Mouse (Mus musculus) liver, embryonic 11.5 days (tissue): Measurements from ENCODE around the gene Gm5751. TPM values are rescaled to one million over a fixed set of nuclear protein-coding genes. Genes with fewer than 3 reads are reported as not detected.

Experiments used
- ATAC-seq: fragments of 200-750 bp; cut with Nextera tagmentation; replicated peaks from 2 replicates; pipeline ENCODE4 v1.8.0; 2017; ENCODE audit warnings: moderate number of reproducible peaks, mild to moderate bottlenecking, moderate TSS enrichment, moderate library complexity; ENCODE audit not compliant: low FRiP score
- DNase-seq: peaks from one replicate; pipeline ENCODE4 v3.0.0-alpha.2; 2017; ENCODE audit warnings: low spot score
- H3K27ac ChIP-seq: fragments of 300-500 bp; sonication (generic); 2 replicates; pipeline ENCODE4 v1.5.1; 2014; ENCODE audit warnings: mild to moderate bottlenecking, low read depth, low read length, control low read depth
- H3K27me3 ChIP-seq: fragments of 300-500 bp; sonication (generic); replicated peaks from 2 replicates; pipeline ENCODE4 v1.6.1; 2014; ENCODE audit warnings: low read length, mixed read lengths; ENCODE audit not compliant: control insufficient read depth, insufficient read depth
- H3K36me3 ChIP-seq: fragments of 300-500 bp; sonication (generic); 2 replicates; pipeline ENCODE4 v1.6.1; 2014; ENCODE audit warnings: mild to moderate bottlenecking, low read length, moderate library complexity, mixed read lengths; ENCODE audit not compliant: control insufficient read depth, insufficient read depth
- H3K4me1 ChIP-seq: fragments of 300-500 bp; sonication (generic); replicated peaks from 2 replicates; pipeline ENCODE4 v1.6.1; 2014; ENCODE audit warnings: low read length, mixed read lengths; ENCODE audit not compliant: control insufficient read depth, insufficient read depth
- H3K4me2 ChIP-seq: fragments of 300-500 bp; sonication (generic); 2 replicates; pipeline ENCODE4 v1.6.1; 2014; ENCODE audit warnings: mild to moderate bottlenecking, control low read depth, moderate library complexity
- H3K4me3 ChIP-seq: fragments of 300-500 bp; sonication (generic); 2 replicates; pipeline ENCODE4 v1.5.1; 2014; ENCODE audit warnings: low read depth, low read length, control low read depth
- H3K9ac ChIP-seq: fragments of 300-500 bp; sonication (generic); 2 replicates; pipeline ENCODE4 v1.6.1; 2014; ENCODE audit warnings: low read depth, low read length, control low read depth
- H3K9me3 ChIP-seq: fragments of 300-500 bp; sonication (generic); 2 replicates; pipeline ENCODE4 v1.6.1; 2016; ENCODE audit warnings: low read length, inconsistent platforms, mixed read lengths; ENCODE audit not compliant: control insufficient read depth
- WGBS: fragments of 180-500 bp; shearing (Covaris S2); extraction: QIAGEN DNeasy Blood & Tissue Kit; methylation state at CpG from one replicate; pipeline ENCODE4 v1.1.7; 2014; 5-methylcytosine and 5-hydroxymethylcytosine counted together
- polyA plus RNA-seq: library from polyadenylated mRNA; unstranded; fragments of >200 nt; fragmentation: Nextera tagmentation; extraction: Ambion mirVana; gene quantifications from 2 replicates; pipeline ENCODE4 v1.2.1, GENCODE M21; 2014

Gene Gm5751
- polyA plus RNA-seq, 1 experiment from 2014 or later: not detected

DNA sequence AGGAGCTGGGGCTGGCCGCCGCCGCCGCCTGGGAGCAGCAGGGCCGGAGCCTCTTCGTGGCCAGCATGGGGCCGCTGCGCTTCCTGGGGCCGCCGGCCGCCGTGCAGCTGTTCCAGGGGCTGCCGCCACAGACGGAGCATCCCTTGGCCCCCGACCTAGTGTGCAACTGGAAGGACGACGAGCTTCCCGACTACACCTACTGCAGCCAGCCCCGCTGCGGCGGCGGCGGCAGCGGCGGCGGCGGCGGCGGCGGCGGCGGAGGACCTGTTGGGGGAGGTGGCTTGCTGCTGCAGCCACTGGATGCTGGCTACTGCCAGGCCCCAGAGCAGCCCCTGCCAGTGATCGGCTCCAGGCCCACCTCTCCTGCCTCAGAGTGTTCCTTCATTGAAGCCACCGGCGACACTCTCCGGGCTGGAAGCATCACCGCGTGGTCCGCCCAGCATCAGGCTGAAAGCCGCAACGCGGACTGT is 19.2 kb downstream of the Gm5751 start:
- peaks cover 31% of the 10 kb centered on the region for H3K27me3 ChIP-seq
- H3K4me1 ChIP-seq: no peaks in the 10 kb centered on the region
- peak overlapping the region; percentile 59 for H3K4me2 ChIP-seq
- ATAC-seq (peak; percentile 29; the same call in 1 of the 2 replicates), DNase-seq (no peak)
- H3K9ac ChIP-seq: 0 out of 2 replicates have a peak overlapping the region, but pooled peaks have one; percentile 30
- H3K4me3 ChIP-seq: peak overlapping the region; percentile 47
- WGBS: 17% methylated on average over 27 of the region's 42 CpGs
- H3K36me3 ChIP-seq: no peaks in the 10 kb centered on the region
- no peaks in the 10 kb centered on the region for H3K9me3 ChIP-seq
- H3K27ac ChIP-seq: no peak overlapping the region

DNA sequence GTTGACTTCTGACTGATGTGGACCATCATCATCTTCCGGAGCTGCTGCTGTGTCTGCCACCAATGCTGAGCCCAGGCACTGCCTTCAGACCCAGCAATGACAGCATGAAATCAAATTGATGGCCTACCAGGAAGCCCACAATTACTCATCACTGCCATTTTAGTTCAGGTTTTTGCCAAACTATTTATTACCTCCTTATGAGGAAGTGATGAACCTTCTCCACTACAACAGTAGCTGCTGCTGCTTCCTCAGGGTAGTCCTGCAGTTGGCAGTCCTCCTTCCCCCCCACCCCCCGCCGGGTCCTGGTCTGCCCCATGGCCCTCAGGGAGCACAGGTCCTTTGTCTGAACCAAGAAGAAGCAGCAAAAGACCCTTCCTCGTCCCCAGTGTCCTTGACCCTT is 26.8 kb downstream of the Gm5751 start:
- WGBS: 63% methylated on average over 4 of the region's 4 CpGs
- H3K4me3 ChIP-seq: no peak overlapping the region
- ATAC-seq: no peak
- H3K27ac ChIP-seq: no peak overlapping the region
- H3K4me2 ChIP-seq: no peak overlapping the region
- H3K9ac ChIP-seq: no peak overlapping the region
- H3K27me3 ChIP-seq: no peaks in the 10 kb centered on the region
- H3K4me1 ChIP-seq: no peaks in the 10 kb centered on the region
- no peaks in the 10 kb centered on the region for H3K9me3 ChIP-seq
- no peak for DNase-seq
- no peaks in the 10 kb centered on the region for H3K36me3 ChIP-seq

DNA sequence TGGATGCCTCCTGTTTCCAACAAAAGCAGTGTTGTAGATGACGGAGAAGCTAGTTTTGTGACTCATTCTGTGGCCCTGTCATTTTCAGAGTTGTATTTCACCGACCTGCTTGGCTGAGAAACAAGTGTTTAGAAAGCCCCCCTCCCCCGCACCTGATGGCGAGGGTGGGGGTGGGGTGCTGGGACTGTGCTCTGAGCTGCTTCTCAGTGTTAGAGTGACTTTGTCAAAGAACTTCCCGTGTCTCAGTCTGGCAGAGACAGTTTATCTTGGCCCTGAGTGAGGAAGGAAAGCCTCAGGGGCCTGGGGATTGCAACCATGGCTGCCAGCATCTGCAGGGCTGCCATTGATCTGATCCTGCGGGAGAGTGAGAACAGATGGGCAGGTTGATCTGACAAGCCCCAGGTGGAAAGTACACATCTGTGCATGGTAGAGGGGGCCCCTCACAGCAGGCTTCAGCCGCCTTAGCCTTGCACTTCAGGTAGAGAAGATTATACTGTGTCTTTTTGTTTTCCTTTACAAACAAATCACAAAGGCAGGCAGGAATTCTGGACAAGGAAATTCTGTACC is 27.9 kb downstream of the Gm5751 start:
- Histone ChIP-seq H3K27me3 (no peaks in the 10 kb centered on the region), H3K9ac (no peak overlapping the region), H3K36me3 (no peaks in the 10 kb centered on the region), H3K4me3 (no peak overlapping the region), H3K27ac (no peak overlapping the region), H3K9me3 (no peaks in the 10 kb centered on the region), H3K4me1 (no peaks in the 10 kb centered on the region), H3K4me2 (no peak overlapping the region)
- 32% methylated on average over 7 of the region's 7 CpGs for WGBS
- ATAC-seq: no peak
- no peak for DNase-seq

DNA sequence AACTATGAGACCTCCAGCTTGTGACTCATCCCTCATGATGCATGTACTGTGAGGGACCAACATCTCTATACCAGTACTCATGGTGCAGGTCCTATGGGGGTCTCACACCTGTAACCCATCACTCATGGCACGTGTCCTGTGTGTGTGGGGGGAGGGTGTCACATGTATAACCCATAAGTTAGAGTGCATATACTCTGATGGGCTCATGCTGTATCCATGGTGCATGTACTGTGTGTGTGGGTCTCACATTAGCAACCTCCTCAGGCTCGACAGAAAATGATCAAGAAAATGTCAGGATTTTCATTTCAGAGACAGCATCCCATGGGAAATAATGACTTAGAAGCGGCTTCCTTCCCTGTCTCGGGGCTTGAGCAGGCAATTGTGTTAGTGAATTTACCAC is 47.0 kb downstream of the Gm5751 start:
- no peaks in the 10 kb centered on the region for H3K4me1 ChIP-seq
- no peak overlapping the region for H3K27ac ChIP-seq
- ATAC-seq (no peak), DNase-seq (no peak)
- H3K4me3 ChIP-seq: no peak overlapping the region
- WGBS: 63% methylated on average over 4 of the region's 4 CpGs
- no peaks in the 10 kb centered on the region for H3K27me3 ChIP-seq
- H3K36me3 ChIP-seq: no peaks in the 10 kb centered on the region
- H3K9me3 ChIP-seq: no peaks in the 10 kb centered on the region
- H3K9ac ChIP-seq: no peak overlapping the region
- H3K4me2 ChIP-seq: no peak overlapping the region

DNA sequence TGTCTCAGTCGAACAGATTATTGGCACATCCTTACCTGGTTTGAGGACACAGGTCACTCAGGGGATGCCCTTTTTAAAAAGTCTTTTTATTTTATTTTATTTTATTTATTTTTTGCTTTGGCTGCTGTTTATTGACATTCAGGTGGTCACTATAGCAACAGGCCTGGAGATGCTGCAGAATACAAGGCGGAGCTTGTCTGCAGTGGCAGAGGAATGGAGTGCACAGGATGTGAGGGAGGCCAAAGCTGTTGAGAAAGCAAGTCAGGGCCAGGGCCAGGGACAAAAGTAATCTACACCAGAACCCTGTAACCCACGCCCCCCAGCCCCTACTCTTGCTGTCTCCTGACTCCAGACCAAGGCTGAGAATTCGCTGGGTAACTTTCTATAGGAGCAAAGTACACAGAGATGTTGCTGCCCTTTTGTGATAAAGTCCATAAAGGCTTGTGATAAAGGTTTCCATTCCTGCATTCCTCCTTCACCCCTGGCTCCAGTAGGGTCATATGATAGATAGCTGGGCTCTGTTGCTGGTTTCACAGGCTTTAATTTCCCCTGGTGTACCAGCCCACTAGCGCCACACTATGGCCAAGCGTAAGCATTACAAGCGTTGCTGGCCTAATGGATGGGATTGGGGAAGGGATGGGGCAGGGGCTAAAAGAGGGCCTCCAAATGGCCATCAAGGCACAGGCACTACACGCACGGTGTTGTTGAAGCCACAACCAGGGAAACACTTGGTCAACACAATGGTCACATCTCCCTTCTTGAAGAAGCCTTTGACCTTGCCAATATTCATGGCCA is 48.0 kb downstream of the Gm5751 start:
- 50% methylated on average over 8 of the region's 9 CpGs for WGBS
- Histone ChIP-seq H3K27me3 (no peaks in the 10 kb centered on the region), H3K9ac (no peak overlapping the region), H3K36me3 (no peaks in the 10 kb centered on the region), H3K27ac (no peak overlapping the region), H3K4me2 (no peak overlapping the region), H3K4me1 (no peaks in the 10 kb centered on the region), H3K4me3 (no peak overlapping the region), H3K9me3 (no peaks in the 10 kb centered on the region)
- DNase-seq (no peak), ATAC-seq (no peak)

DNA sequence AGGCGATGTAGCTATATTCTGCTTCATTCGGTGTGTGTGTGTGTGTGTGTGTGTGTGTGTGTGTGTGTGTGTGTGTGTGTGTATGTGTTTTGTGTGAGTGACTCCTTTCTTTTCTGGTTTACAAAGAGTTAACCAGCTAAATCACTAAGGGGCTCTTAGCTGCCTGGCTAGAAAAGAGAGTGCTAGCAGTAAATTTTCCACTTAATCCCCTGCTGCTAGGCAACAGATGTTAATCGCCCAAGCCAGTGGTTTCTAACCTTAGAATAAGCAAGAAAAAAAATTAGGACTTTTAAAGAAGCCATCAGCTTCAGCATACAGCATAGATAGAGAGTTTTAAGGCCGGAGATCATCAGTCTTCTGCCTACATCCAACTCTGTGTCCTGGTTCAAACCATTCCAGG is 53.3 kb downstream of the Gm5751 start:
- Histone ChIP-seq H3K27me3 (no peaks in the 10 kb centered on the region), H3K27ac (no peak overlapping the region), H3K9me3 (no peaks in the 10 kb centered on the region), H3K4me2 (no peak overlapping the region), H3K9ac (no peak overlapping the region), H3K36me3 (no peaks in the 10 kb centered on the region), H3K4me1 (no peaks in the 10 kb centered on the region), H3K4me3 (no peak overlapping the region)
- DNase-seq (no peak), ATAC-seq (no peak)
- 55% methylated on average over 4 of the region's 4 CpGs for WGBS

Other genes with a start within 250 kb of the Gm5751 start
- gene Ssxb8, start 183.4 kb upstream of the Gm5751 start, polyA plus RNA-seq: not detected in 2 replicates
- gene Ssx9, start 125.8 kb upstream of the Gm5751 start, polyA plus RNA-seq: not detected in 2 replicates
- not detected in 2 replicates for gene Ssxb5, start 70.6 kb upstream of the Gm5751 start, polyA plus RNA-seq
- gene Gm6592, start 30.3 kb upstream of the Gm5751 start, polyA plus RNA-seq: not detected in 2 replicates
- 1.1 and 1.2 TPM in 2 replicates for gene B630019K06Rik, start 18.1 kb downstream of the Gm5751 start, polyA plus RNA-seq
- not detected in 2 replicates for gene Fthl17b, start 88.7 kb downstream of the Gm5751 start, polyA plus RNA-seq
- not detected in 2 replicates for gene Fthl17c, start 102.3 kb downstream of the Gm5751 start, polyA plus RNA-seq
- gene Fthl17d, start 112.5 kb downstream of the Gm5751 start, polyA plus RNA-seq: not detected in 2 replicates
- gene Fthl17e, start 159.2 kb downstream of the Gm5751 start, polyA plus RNA-seq: not detected in 2 replicates
- gene Fthl17f, start 188.8 kb downstream of the Gm5751 start, polyA plus RNA-seq: not detected in 2 replicates
- not detected in 2 replicates for gene 4930402K13Rik, start 230.3 kb downstream of the Gm5751 start, polyA plus RNA-seq